ENCODE assay signal across 21 mouse cellular contexts in genomic region chr16:48214976-48215375, GRCm38 (mm10).
DNase-seq lines count a peak whose midpoint lies in the region; ATAC-seq lines count a peak whose summit lies in the region.
"Had no signal": no experiment of that assay in that cellular context is flagged by ENCODE, and none has a peak within 500 bp of the region (broad histone marks: within the 10 kb centered on the region; RNA-seq: fewer than 3 reads in every experiment).

No protein-coding gene starts in this region.

- no peak overlapping the region for H3K4me2 ChIP-seq in kidney, embryonic 14.5 days (replicated peaks; ENCODE audit: low read depth, low read length)
- no peak overlapping the region for H3K4me2 ChIP-seq in hindbrain, embryonic 13.5 days
- H3K4me2 ChIP-seq in forebrain, embryonic 15.5 days (replicated peaks) = no peak overlapping the region
- H3K4me2 ChIP-seq: forebrain, embryonic 13.5 days; heart, embryonic 13.5 days; hindbrain, embryonic 12.5 days had no signal

- DNase-seq in kidney, adult 11 months = peak; percentile 74
- DNase-seq in kidney, adult 8-10 months = peak; percentile 38 to 73
- DNase-seq in kidney, postnatal 14 days = peak; percentile 66
- no peak for DNase-seq in left cerebral cortex, postnatal 36 days (ENCODE audit: low spot score in 2 of 2)
- DNase-seq: adrenal gland, adult 2 months; cerebellum, adult 18-20 months; cerebellum, adult 9-11 months; cerebellum, postnatal 36 days; gastrocnemius, adult 2 months; gastrocnemius, postnatal 25 days; heart, postnatal 36 days had no signal

- intact Hi-C loops in left cerebral cortex, postnatal 36 days (cut with DNase I) = no loop called here

- H3K9ac ChIP-seq in kidney, embryonic 14.5 days (ENCODE audit: low read depth, low read length) = no peak overlapping the region
- no peak overlapping the region for H3K9ac ChIP-seq in hindbrain, embryonic 13.5 days
- no peak overlapping the region for H3K9ac ChIP-seq in forebrain, embryonic 15.5 days (replicated peaks)
- H3K9ac ChIP-seq: forebrain, embryonic 13.5 days; heart, embryonic 13.5 days; hindbrain, embryonic 12.5 days had no signal

- no peaks in the 10 kb centered on the region for H3K36me3 ChIP-seq in kidney, embryonic 14.5 days (ENCODE audit: control insufficient read depth, insufficient read depth, low read length)
- no peaks in the 10 kb centered on the region for H3K36me3 ChIP-seq in hindbrain, embryonic 13.5 days
- no peaks in the 10 kb centered on the region for H3K36me3 ChIP-seq in forebrain, embryonic 15.5 days
- H3K36me3 ChIP-seq: embryonic facial prominence, embryonic 10.5 days; heart, embryonic 13.5 days; hindbrain, embryonic 12.5 days had no signal

- H3K4me1 ChIP-seq in kidney, embryonic 14.5 days (ENCODE audit: control insufficient read depth, insufficient read depth, low read length) = no peaks in the 10 kb centered on the region
- H3K4me1 ChIP-seq in hindbrain, embryonic 13.5 days (replicated peaks) = no peaks in the 10 kb centered on the region
- no peaks in the 10 kb centered on the region for H3K4me1 ChIP-seq in forebrain, embryonic 15.5 days
- H3K4me1 ChIP-seq: embryonic facial prominence, embryonic 10.5 days; forebrain, embryonic 13.5 days; heart, embryonic 13.5 days; hindbrain, embryonic 12.5 days had no signal

- no peaks in the 10 kb centered on the region for H3K9me3 ChIP-seq in kidney, embryonic 14.5 days (ENCODE audit: control insufficient read depth, low read length)
- H3K9me3 ChIP-seq in hindbrain, embryonic 13.5 days = peaks cover 4% of the 10 kb centered on the region; the same call in 1 of the 2 replicates
- H3K9me3 ChIP-seq in forebrain, embryonic 15.5 days = no peaks in the 10 kb centered on the region
- H3K9me3 ChIP-seq: embryonic facial prominence, embryonic 10.5 days; forebrain, embryonic 13.5 days; heart, embryonic 13.5 days; hindbrain, embryonic 12.5 days had no signal

- H3K27ac ChIP-seq in kidney, embryonic 14.5 days (ENCODE audit: low read depth, low read length) = no peak overlapping the region
- H3K27ac ChIP-seq in hindbrain, embryonic 13.5 days = no peak overlapping the region
- H3K27ac ChIP-seq in forebrain, embryonic 15.5 days (replicated peaks) = no peak overlapping the region
- H3K27ac ChIP-seq: embryonic facial prominence, embryonic 10.5 days; forebrain, embryonic 13.5 days; gastrocnemius, adult 2 months; heart, embryonic 13.5 days; hindbrain, embryonic 12.5 days; hindbrain, postnatal 0 days had no signal

- no peak for ATAC-seq in kidney, embryonic 14.5 days (ENCODE audit: low FRiP score, low TSS enrichment)
- no peak for ATAC-seq in hindbrain, embryonic 13.5 days (ENCODE audit: low FRiP score)
- no peak for ATAC-seq in forebrain, embryonic 15.5 days (replicated peaks)
- ATAC-seq: forebrain, embryonic 13.5 days; hindbrain, postnatal 0 days; Patski had no signal

- no peaks in the 10 kb centered on the region for H3K27me3 ChIP-seq in kidney, embryonic 14.5 days (ENCODE audit: control insufficient read depth, insufficient read depth, low read length)
- H3K27me3 ChIP-seq in hindbrain, embryonic 13.5 days = no peaks in the 10 kb centered on the region
- no peaks in the 10 kb centered on the region for H3K27me3 ChIP-seq in forebrain, embryonic 15.5 days
- H3K27me3 ChIP-seq: CH12.LX; forebrain, embryonic 13.5 days; heart, embryonic 13.5 days; hindbrain, embryonic 12.5 days had no signal

- no peak overlapping the region for H3K4me3 ChIP-seq in kidney, embryonic 14.5 days (ENCODE audit: low read length)
- H3K4me3 ChIP-seq in hindbrain, embryonic 13.5 days = no peak overlapping the region
- no peak overlapping the region for H3K4me3 ChIP-seq in forebrain, embryonic 15.5 days
- H3K4me3 ChIP-seq: embryonic facial prominence, embryonic 10.5 days; forebrain, embryonic 13.5 days; gastrocnemius, adult 2 months; heart, embryonic 13.5 days; hindbrain, embryonic 12.5 days had no signal

Comparison
In these comparisons a context has a peak if more than half of its experiments do, and no peak if none do; other contexts are left out.
1. DNase-seq: peak in kidney, adult 11 months (single experiment), kidney, adult 8-10 months (2 of 2) and kidney, postnatal 14 days (single experiment); none in left cerebral cortex, postnatal 36 days (0 of 2).